ENCODE assay signal across 8 mouse cellular contexts in genomic region chr7:28301616-28302433, GRCm38 (mm10). TPM values are rescaled to one million over a fixed set of nuclear protein-coding genes. Genes with fewer than 3 reads are reported as not detected.
DNase-seq lines count a peak whose midpoint lies in the region; ATAC-seq and TF ChIP-seq lines count a peak whose summit lies in the region.

Gene Dll3, minus strand, starts transcription at chr7:28302238.

- TF ChIP-seq CTCF in stomach, postnatal 0 days (IDR thresholded peaks at IDR 0.05; ENCODE audit: low read depth) = peak; percentile 79

- H3K9ac ChIP-seq in forebrain, embryonic 16.5 days (replicated peaks; ENCODE audit: low read depth, low read length) = peak within 1 kb of the TSS; percentile 72
- H3K9ac ChIP-seq in hindbrain, embryonic 15.5 days = peak within 1 kb of the TSS; percentile 60
- peak within 1 kb of the TSS; percentile 71 for H3K9ac ChIP-seq in midbrain, embryonic 14.5 days (replicated peaks; ENCODE audit: low read length)
- no peak within 1 kb of the TSS for H3K9ac ChIP-seq in stomach, postnatal 0 days (ENCODE audit: low read length)

- peaks cover 14% of the 10 kb centered on the region for H3K36me3 ChIP-seq in forebrain, embryonic 16.5 days (ENCODE audit: control insufficient read depth, insufficient read depth)
- H3K36me3 ChIP-seq in hindbrain, embryonic 15.5 days = peaks cover 23% of the 10 kb centered on the region
- H3K36me3 ChIP-seq in midbrain, embryonic 14.5 days (ENCODE audit: control insufficient read depth, insufficient read depth, low read length) = peaks cover 24% of the 10 kb centered on the region
- peaks cover 14% of the 10 kb centered on the region for H3K36me3 ChIP-seq in stomach, postnatal 0 days (ENCODE audit: control insufficient read depth, insufficient read depth, low read length)

- H3K4me2 ChIP-seq in forebrain, embryonic 16.5 days (ENCODE audit: low read length) = peak within 1 kb of the TSS; percentile 63
- peak within 1 kb of the TSS; percentile 80 for H3K4me2 ChIP-seq in hindbrain, embryonic 15.5 days
- H3K4me2 ChIP-seq in midbrain, embryonic 14.5 days (ENCODE audit: low read length) = peak within 1 kb of the TSS; percentile 74
- H3K4me2 ChIP-seq in stomach, postnatal 0 days (replicated peaks; ENCODE audit: low read depth) = peak within 1 kb of the TSS; percentile 39

- DNase-seq in gastrocnemius, adult 18-20 months (ENCODE audit: low spot score) = peak; percentile 21
- DNase-seq in gastrocnemius, postnatal 25 days = no peak
- peak; percentile 73 for DNase-seq in adrenal gland, postnatal 14 days
- DNase-seq in liver = peak; percentile 59
- peak; percentile 86 for DNase-seq in midbrain, embryonic 14.5 days
- DNase-seq in stomach, postnatal 0 days (ENCODE audit: low spot score) = peak; percentile 67

- H3K4me1 ChIP-seq in forebrain, embryonic 16.5 days (replicated peaks; ENCODE audit: control insufficient read depth, insufficient read depth, low read length) = peaks cover 23% of the 10 kb centered on the region
- H3K4me1 ChIP-seq in hindbrain, embryonic 15.5 days (replicated peaks) = peaks cover 24% of the 10 kb centered on the region
- peaks cover 18% of the 10 kb centered on the region for H3K4me1 ChIP-seq in midbrain, embryonic 14.5 days (ENCODE audit: control insufficient read depth, insufficient read depth, low read length)
- no peaks in the 10 kb centered on the region for H3K4me1 ChIP-seq in stomach, postnatal 0 days (replicated peaks; ENCODE audit: control insufficient read depth, insufficient read depth)

- H3K9me3 ChIP-seq in forebrain, embryonic 16.5 days (ENCODE audit: control insufficient read depth, low read length) = no peaks in the 10 kb centered on the region
- no peaks in the 10 kb centered on the region for H3K9me3 ChIP-seq in hindbrain, embryonic 15.5 days
- H3K9me3 ChIP-seq in midbrain, embryonic 14.5 days (ENCODE audit: control insufficient read depth, low read length) = no peaks in the 10 kb centered on the region
- H3K9me3 ChIP-seq in stomach, postnatal 0 days (ENCODE audit: control insufficient read depth, low read length) = no peaks in the 10 kb centered on the region

- no peak for TF ChIP-seq EP300 in stomach, postnatal 0 days (optimal IDR thresholded peaks at IDR 0.05)

- WGBS in forebrain, embryonic 16.5 days = under 1% methylated on average over 30 of the region's 30 CpGs
- under 1% methylated on average over 30 of the region's 30 CpGs for WGBS in hindbrain, embryonic 15.5 days
- under 1% methylated on average over 30 of the region's 30 CpGs for WGBS in midbrain, embryonic 14.5 days
- 3% methylated on average over 30 of the region's 30 CpGs for WGBS in stomach, postnatal 0 days

- peak within 1 kb of the TSS; percentile 72 for H3K27ac ChIP-seq in forebrain, embryonic 16.5 days (ENCODE audit: low read length)
- H3K27ac ChIP-seq in hindbrain, embryonic 15.5 days (replicated peaks) = peak within 1 kb of the TSS; percentile 21
- peak within 1 kb of the TSS; percentile 86 for H3K27ac ChIP-seq in midbrain, embryonic 14.5 days (replicated peaks; ENCODE audit: low read depth, low read length)
- no peak within 1 kb of the TSS for H3K27ac ChIP-seq in stomach, postnatal 0 days (replicated peaks)

- peak; percentile 78 for ATAC-seq in forebrain, embryonic 16.5 days
- peak; percentile 68 for ATAC-seq in hindbrain, embryonic 15.5 days (ENCODE audit: low FRiP score, low read depth)
- ATAC-seq in midbrain, embryonic 14.5 days (ENCODE audit: low FRiP score, low TSS enrichment) = peak; percentile 80
- ATAC-seq in stomach, postnatal 0 days (ENCODE audit: low FRiP score, low TSS enrichment) = peak; percentile 51; the same call in 1 of the 2 replicates

- peak within 1 kb of the TSS; percentile 47 for H3K4me3 ChIP-seq in forebrain, embryonic 16.5 days (replicated peaks; ENCODE audit: low read length)
- H3K4me3 ChIP-seq in hindbrain, embryonic 15.5 days = peak within 1 kb of the TSS; percentile 44
- H3K4me3 ChIP-seq in midbrain, embryonic 14.5 days (replicated peaks; ENCODE audit: low read depth, low read length) = peak within 1 kb of the TSS; percentile 48
- H3K4me3 ChIP-seq in stomach, postnatal 0 days (ENCODE audit: low read depth, low read length) = peak within 1 kb of the TSS; percentile 15

- H3K27me3 ChIP-seq in forebrain, embryonic 16.5 days (replicated peaks; ENCODE audit: control insufficient read depth, insufficient read depth, low read length) = no peaks in the 10 kb centered on the region; the same call in 1 of the 2 replicates
- no peaks in the 10 kb centered on the region for H3K27me3 ChIP-seq in hindbrain, embryonic 15.5 days
- H3K27me3 ChIP-seq in midbrain, embryonic 14.5 days (ENCODE audit: control insufficient read depth, insufficient read depth, low read length) = no peaks in the 10 kb centered on the region
- peaks cover 10% of the 10 kb centered on the region; the same call in 1 of the 2 replicates for H3K27me3 ChIP-seq in stomach, postnatal 0 days (ENCODE audit: control insufficient read depth, insufficient read depth, low read length)

RNA-seq across cellular contexts. Expression of gene Dll3, which starts in this region (rescaled TPM):
- not detected for total RNA-seq in gastrocnemius, adult 18-20 months (2021)
- total RNA-seq in gastrocnemius, postnatal 25 days (2021) = not detected
- total RNA-seq in adrenal gland, postnatal 14 days (2021) = 0.41 and 0.56 TPM in 2 replicates
- polyA plus RNA-seq in forebrain, embryonic 16.5 days (2015; fragmentation: Nextera tagmentation; extraction: Ambion mirVana) = 9.9 and 10.5 TPM in 2 replicates
- 18.4 and 26.9 TPM in 2 replicates for polyA plus RNA-seq in hindbrain, embryonic 15.5 days (2015; fragmentation: Nextera tagmentation; extraction: Ambion mirVana)
- 24.1 and 32.2 TPM in 2 replicates for polyA plus RNA-seq in midbrain, embryonic 14.5 days (2014; fragmentation: Nextera tagmentation; extraction: Ambion mirVana)
- polyA plus RNA-seq in stomach, postnatal 0 days (2015; fragmentation: Nextera tagmentation; extraction: Ambion mirVana) = 0.92 and 0.96 TPM in 2 replicates

Comparison
In these comparisons a context has a peak if more than half of its experiments do, and no peak if none do; other contexts are left out.
1. Peak in DNase-seq in gastrocnemius, adult 18-20 months; RNA of the gene not detected or under 1 TPM.
2. Peak in DNase-seq in adrenal gland, postnatal 14 days; RNA of the gene not detected or under 1 TPM.
3. Peak in DNase-seq, ATAC-seq, H3K4me3 ChIP-seq and H3K4me2 ChIP-seq in stomach, postnatal 0 days; RNA of the gene not detected or under 1 TPM.